Mouse (Mus musculus) heart, postnatal 0 days (tissue): ENCODE measurements around the gene S100a6.

Experiments used
- CTCF ChIP-seq: IDR thresholded peaks from 2 replicates; pipeline ENCODE4 v1.5.1; 2016; ENCODE audit warnings: antibody characterized with exemption, control low read depth, low read depth
- EP300 ChIP-seq: IDR thresholded peaks from 2 replicates; pipeline ENCODE4 v1.6.1; 2016; ENCODE audit warnings: antibody characterized with exemption, low read depth

GRCm38 (mm10) chr3:90581141-90581540 lies 31.5 kb upstream of the S100a6 start:
- TF ChIP-seq EP300 (no peak), CTCF (no peak)
